Mouse (Mus musculus): ENCODE results near the gene Atp5l.

Gene Atp5l

GRCm38 (mm10) chr9:44892664-44893063 lies 27.9 kb downstream of the Atp5l start:
- DNase-seq: no peak

GRCm38 (mm10) chr9:44891210-44891609 lies 29.3 kb downstream of the Atp5l start:
- no peak for DNase-seq

- DNase-seq: no peak
These were observed 30.4 kb downstream of the Atp5l start for GRCm38 (mm10) chr9:44890122-44890521.

- DNase-seq: no peak
These were observed 32.4 kb downstream of the Atp5l start for GRCm38 (mm10) chr9:44888114-44888624.

- no peak for DNase-seq
These were observed 37.5 kb downstream of the Atp5l start for GRCm38 (mm10) chr9:44882981-44883569.

- peak; percentile 48 for DNase-seq
These were observed 38.0 kb downstream of the Atp5l start for GRCm38 (mm10) chr9:44882436-44882980.

GRCm38 (mm10) chr9:44881941-44882435 lies 38.6 kb downstream of the Atp5l start:
- peak; percentile 77 for DNase-seq

GRCm38 (mm10) chr9:44881221-44881871 lies 39.2 kb downstream of the Atp5l start, which contains the start of gene Kmt2a:
Gene Kmt2a (minus strand): TSS chr9:44881296.
- DNase-seq: peak; percentile 95

- DNase-seq: peak; percentile 10
These were observed 40.0 kb downstream of the Atp5l start for GRCm38 (mm10) chr9:44880309-44881081.

- DNase-seq: peak; percentile 11
These were observed 40.8 kb downstream of the Atp5l start for GRCm38 (mm10) chr9:44879694-44880271.

GRCm38 (mm10) chr9:44878776-44879500 lies 41.6 kb downstream of the Atp5l start:
- no peak for DNase-seq

- DNase-seq: no peak
These were observed 42.9 kb downstream of the Atp5l start for GRCm38 (mm10) chr9:44877686-44878085.

GRCm38 (mm10) chr9:44875476-44875875 lies 45.1 kb downstream of the Atp5l start:
- DNase-seq: no peak

GRCm38 (mm10) chr9:44874198-44874597 lies 46.3 kb downstream of the Atp5l start:
- DNase-seq: no peak

- DNase-seq: no peak
These were observed 46.9 kb downstream of the Atp5l start for GRCm38 (mm10) chr9:44873665-44874064.

GRCm38 (mm10) chr9:44868336-44869094 lies 52.0 kb downstream of the Atp5l start:
- no peak for DNase-seq

- no peak for DNase-seq
These were observed 52.9 kb downstream of the Atp5l start for GRCm38 (mm10) chr9:44867664-44868063.

- DNase-seq: peak; percentile 45
These were observed 53.9 kb downstream of the Atp5l start for GRCm38 (mm10) chr9:44866501-44867240.
